Mouse (Mus musculus) lung, embryonic 15.5 days (tissue): ENCODE results near the gene Dnlz. TPM values are rescaled to one million over a fixed set of nuclear protein-coding genes. Genes with fewer than 3 reads are reported as not detected.

Experiments
- ATAC-seq: fragments of 200-750 bp; cut with Nextera tagmentation; 2 replicates; pipeline ENCODE4 v1.8.0; 2017; ENCODE audit warnings: moderate number of reproducible peaks, borderline replicate concordance; ENCODE audit not compliant: low FRiP score, low TSS enrichment; ENCODE audit errors: extremely low read depth
- H3K27ac ChIP-seq: fragments of 300-500 bp; sonication (generic); 2 replicates; pipeline ENCODE4 v1.5.1; 2015; ENCODE audit warnings: moderate library complexity, mild to moderate bottlenecking, inconsistent platforms
- H3K27me3 ChIP-seq: fragments of 300-500 bp; sonication (generic); 2 replicates; pipeline ENCODE4 v1.6.1; 2015; ENCODE audit warnings: inconsistent platforms
- H3K36me3 ChIP-seq: fragments of 300-500 bp; sonication (generic); 2 replicates; pipeline ENCODE4 v1.6.1; 2015; ENCODE audit warnings: inconsistent platforms
- H3K4me1 ChIP-seq: fragments of 300-500 bp; sonication (generic); 2 replicates; pipeline ENCODE4 v1.6.1; 2015; ENCODE audit warnings: inconsistent platforms
- H3K4me2 ChIP-seq: fragments of 300-500 bp; sonication (generic); 2 replicates; pipeline ENCODE4 v1.6.1; 2015; ENCODE audit warnings: inconsistent platforms, mild to moderate bottlenecking, moderate library complexity
- H3K4me3 ChIP-seq: fragments of 300-500 bp; sonication (generic); 2 replicates; pipeline ENCODE4 v1.5.1; 2015; ENCODE audit warnings: mild to moderate bottlenecking, inconsistent platforms
- H3K9ac ChIP-seq: fragments of 300-500 bp; sonication (generic); 2 replicates; pipeline ENCODE4 v1.6.1; 2015; ENCODE audit warnings: inconsistent platforms
- H3K9me3 ChIP-seq: fragments of 300-500 bp; sonication (generic); 2 replicates; pipeline ENCODE4 v1.6.1; 2016; ENCODE audit warnings: inconsistent platforms
- WGBS: fragments of 180-500 bp; shearing (Covaris S2); methylation state at CpG from one replicate; pipeline ENCODE4 v1.1.7; 2015; 5-methylcytosine and 5-hydroxymethylcytosine counted together
- polyA plus RNA-seq: library from polyadenylated mRNA; unstranded; fragments of >200 nt; fragmentation: Nextera tagmentation; extraction: Ambion mirVana; gene quantifications from 2 replicates; pipeline ENCODE4 v1.2.1, GENCODE M21; 2015

Dnlz gene
- polyA plus RNA-seq, 1 experiment from 2014 or later: 25.5 TPM

DNA sequence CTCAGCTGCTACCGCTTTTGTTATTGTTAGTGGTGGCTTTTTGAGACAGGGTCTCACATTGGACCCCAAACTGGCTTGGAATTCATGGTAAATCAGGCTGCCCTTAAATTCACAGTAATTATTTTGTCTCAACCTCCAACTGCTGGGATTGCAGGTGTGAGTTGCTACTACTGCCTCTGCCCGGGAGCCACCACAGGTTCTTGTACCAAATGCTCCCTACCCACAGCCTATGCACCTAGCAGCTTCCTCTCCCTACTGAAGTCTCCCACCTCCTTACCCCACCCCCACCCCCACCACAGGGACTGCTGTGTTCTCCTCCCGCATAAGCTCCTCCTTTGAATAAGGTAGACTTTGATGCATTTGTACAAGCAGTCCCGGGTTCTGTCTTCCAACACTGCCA, 4.3 kb upstream of the Dnlz start:
- Histone ChIP-seq H3K27me3 (no peaks in the 10 kb centered on the region), H3K9me3 (no peaks in the 10 kb centered on the region), H3K4me1 (peaks cover 20% of the 10 kb centered on the region), H3K27ac (no peak overlapping the region), H3K36me3 (no peaks in the 10 kb centered on the region), H3K4me3 (no peak overlapping the region), H3K4me2 (no peak overlapping the region), H3K9ac (no peak overlapping the region)
- ATAC-seq: no peak
- 67% methylated on average over 4 of the region's 4 CpGs for WGBS

DNA sequence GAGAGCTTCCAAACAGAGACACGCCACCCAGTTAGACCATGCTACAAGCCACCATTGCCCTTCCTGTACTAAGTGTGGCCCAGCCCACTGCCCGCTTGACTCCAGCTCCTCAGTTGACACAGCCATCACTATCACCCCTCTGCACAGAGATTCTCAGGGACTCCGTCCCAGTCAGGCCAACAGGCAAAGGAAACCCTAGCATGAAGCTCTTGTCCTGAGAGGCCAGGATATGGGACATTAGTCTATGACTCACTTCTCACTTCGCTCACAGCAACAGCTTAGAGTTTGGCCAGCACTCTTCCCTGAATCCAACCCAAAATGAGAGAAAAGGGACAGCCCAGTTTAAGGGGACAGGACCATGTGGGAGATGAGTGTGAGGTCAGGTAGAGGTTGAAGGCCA, 2.5 kb upstream of the Dnlz start:
- no peaks in the 10 kb centered on the region for H3K9me3 ChIP-seq
- no peak overlapping the region for H3K4me2 ChIP-seq
- no peaks in the 10 kb centered on the region for H3K27me3 ChIP-seq
- H3K4me1 ChIP-seq: peaks cover 28% of the 10 kb centered on the region
- H3K9ac ChIP-seq: no peak overlapping the region
- H3K36me3 ChIP-seq: peaks cover 7% of the 10 kb centered on the region; the same call in 1 of the 2 replicates
- 86% methylated on average over 4 of the region's 4 CpGs for WGBS
- no peak overlapping the region for H3K27ac ChIP-seq
- no peak for ATAC-seq
- H3K4me3 ChIP-seq: no peak overlapping the region

DNA sequence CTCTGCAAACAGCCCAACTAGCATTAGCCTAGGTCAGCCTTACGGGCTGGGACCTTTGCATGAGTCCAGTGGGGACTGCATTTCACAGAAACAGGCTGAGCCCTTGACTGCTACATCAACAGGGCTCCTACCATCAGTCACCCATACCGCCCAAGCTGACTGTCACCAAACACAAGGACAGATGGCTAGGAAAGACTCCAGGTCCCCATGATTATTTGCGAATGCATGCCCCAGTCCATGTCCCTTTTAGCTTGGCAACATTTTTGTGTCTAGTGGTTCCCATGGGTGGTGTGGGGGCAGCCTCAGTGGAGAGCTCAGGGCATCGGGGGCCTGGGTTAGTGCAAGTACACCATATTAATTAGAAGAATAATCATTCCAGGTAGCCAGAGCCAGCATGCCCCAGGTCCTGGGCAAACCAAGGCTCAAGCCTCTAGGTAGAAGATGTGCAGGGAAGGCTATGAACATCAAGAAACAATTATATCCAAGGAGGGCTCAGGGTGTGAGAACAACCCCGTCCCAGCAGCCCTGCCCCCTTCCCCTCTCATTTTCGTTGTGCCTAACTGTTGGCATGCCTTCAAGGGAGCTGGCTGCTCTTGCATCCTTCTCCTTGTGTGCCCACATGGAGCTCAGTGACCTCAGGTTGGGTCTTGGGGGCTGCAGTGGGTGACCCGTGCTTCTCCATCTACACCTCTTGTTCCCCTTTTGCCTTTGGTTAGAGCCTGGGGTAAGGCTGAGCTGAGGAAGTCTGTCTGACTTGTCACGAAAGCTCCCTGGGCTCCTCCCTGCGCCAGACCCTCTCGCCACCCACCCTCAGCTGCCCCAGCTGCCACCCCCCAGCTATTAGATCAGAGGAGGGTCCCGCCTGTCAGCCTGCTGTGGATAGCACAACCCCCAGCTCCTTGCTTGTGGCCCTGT, 1.4 kb upstream of the Dnlz start:
- Histone ChIP-seq H3K27ac (no peak overlapping the region), H3K4me3 (peak overlapping the region; percentile 75), H3K27me3 (no peaks in the 10 kb centered on the region), H3K9ac (peak overlapping the region; percentile 78; the same call in 1 of the 2 replicates), H3K36me3 (peaks cover 15% of the 10 kb centered on the region; the same call in 1 of the 2 replicates), H3K4me1 (peaks cover 38% of the 10 kb centered on the region), H3K9me3 (no peaks in the 10 kb centered on the region), H3K4me2 (peak overlapping the region; percentile 97)
- no peak for ATAC-seq
- 81% methylated on average over 11 of the region's 11 CpGs for WGBS

DNA sequence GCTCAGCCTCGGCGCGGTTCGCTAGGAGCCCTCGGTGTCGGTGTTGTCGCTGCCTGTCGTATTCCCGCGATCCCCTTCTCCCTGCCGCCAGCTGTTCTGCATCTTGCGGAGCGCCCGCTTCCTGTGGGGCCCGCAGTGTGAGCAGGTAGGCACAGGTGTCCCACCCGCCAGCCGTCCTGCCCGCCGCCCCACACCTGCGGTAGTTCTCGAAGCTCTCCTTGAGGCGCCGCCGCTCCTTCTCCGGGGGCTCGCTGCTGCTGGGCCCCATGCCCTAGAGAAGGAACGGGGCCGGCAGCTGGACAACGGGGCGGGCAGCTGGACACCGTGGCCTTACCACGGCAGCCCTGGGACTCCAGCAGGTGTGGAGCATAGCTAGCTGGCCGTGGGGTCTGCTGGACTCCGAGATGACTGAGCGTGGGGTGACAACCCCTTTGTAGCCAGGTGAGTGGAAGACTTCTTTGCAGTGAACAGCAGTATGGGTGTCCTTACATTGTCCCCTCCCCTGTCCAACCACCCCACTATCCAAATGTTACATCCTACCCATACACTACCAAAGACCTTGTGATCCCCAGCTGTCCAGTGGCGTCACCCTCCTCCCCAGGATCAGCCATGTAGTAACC, 491 bp upstream of the Dnlz start:
- peaks cover 20% of the 10 kb centered on the region; the same call in 1 of the 2 replicates for H3K36me3 ChIP-seq
- no peaks in the 10 kb centered on the region for H3K9me3 ChIP-seq
- no peaks in the 10 kb centered on the region for H3K27me3 ChIP-seq
- H3K27ac ChIP-seq: peak overlapping the region; percentile 67
- peak; percentile 21; the same call in 1 of the 2 replicates for ATAC-seq
- peaks cover 44% of the 10 kb centered on the region for H3K4me1 ChIP-seq
- peak overlapping the region; percentile 75 for H3K4me3 ChIP-seq
- peak overlapping the region; percentile 78 for H3K9ac ChIP-seq
- peak overlapping the region; percentile 97 for H3K4me2 ChIP-seq
- 2% methylated on average over 36 of the region's 36 CpGs for WGBS

DNA sequence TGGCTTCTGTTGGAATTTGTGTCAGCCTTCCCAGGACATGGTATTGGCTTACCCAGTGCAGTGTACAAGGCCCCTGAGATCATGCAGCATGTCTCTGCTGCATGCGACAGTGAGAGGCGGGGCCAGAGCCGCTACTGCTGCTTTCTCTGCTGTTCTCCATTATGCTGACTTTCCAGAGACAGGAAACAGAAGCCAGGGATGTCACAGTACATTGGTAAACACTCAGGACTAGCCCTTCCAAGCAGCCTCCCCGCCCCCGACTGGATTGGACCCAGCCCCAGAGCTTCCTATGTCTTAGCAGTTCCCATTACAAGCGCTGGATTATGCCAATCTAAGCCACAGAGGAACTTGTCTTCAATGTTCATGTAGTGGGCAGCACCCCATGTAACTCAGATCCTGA, 3.7 kb downstream of the Dnlz start:
- peak; percentile 24 for ATAC-seq
- Histone ChIP-seq H3K27me3 (no peaks in the 10 kb centered on the region), H3K4me1 (peaks cover 40% of the 10 kb centered on the region), H3K27ac (peak overlapping the region; percentile 56), H3K4me2 (no peak overlapping the region), H3K9me3 (no peaks in the 10 kb centered on the region), H3K36me3 (peaks cover 55% of the 10 kb centered on the region), H3K9ac (no peak overlapping the region), H3K4me3 (no peak overlapping the region)
- 32% methylated on average over 6 of the region's 6 CpGs for WGBS

DNA sequence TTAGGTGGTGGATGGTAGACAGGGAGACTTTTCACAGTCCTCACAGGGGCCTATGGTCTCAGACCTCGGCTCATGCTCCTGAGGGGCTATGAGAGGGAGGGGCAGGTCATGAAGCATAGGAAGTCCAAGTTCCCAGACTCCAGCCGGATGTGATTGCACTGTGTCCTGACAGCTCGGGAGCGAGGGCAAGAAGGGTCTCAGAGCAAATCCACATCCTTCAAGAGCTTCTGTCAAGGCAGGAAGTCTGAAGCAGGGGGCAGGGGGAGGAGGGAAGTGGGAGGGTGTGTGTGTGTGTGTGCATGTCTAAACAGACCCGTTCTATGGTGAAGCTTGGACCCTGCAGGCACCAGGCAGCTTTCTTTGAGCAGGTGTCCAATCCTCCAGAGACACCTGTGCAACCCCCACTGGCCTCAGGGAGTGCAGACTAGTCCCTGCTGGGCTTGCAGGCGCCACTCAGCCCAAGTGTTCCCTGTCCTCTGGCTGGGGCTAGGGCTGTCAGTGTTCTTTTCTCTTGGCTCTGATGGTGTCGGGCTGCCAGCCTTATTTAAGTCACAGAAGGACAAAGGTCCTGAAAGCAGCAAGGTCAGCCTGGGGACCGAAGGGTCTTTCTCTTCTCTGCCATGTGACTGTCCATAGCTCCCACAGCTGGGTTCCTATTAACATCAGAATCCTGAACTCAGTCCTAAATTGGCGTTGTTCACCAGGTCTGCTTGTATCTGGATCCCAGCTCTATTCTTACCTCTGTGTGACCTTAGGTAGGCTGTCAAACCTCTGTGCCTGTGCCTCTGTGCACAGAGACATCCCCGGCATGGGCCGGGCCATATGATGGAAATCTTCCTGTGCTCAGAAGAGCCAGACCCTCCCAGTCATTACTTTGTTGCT, 9.1 kb downstream of the Dnlz start:
- Histone ChIP-seq H3K9ac (no peak overlapping the region), H3K4me1 (peaks cover 34% of the 10 kb centered on the region)
- WGBS: 44% methylated on average over 11 of the region's 11 CpGs

DNA sequence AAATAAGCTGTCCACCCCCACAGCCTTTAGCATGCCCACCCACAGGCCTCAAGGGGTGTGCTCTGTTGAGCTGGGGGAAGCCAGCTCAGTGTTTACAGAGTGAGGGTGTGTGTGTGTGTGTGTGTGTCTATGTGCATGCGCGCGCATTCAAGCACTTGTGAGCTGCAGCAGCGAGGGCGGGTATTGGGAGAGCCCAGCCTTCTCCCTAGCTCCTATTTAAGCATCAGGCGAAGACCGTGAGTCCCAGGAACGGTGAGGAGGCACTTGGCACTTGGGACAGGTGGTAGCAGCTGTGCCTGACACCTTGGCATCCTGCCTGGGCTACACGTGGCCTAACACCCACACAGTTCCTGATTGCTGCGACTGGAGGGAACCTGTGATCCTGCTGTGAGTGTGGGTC, 9.9 kb downstream of the Dnlz start:
- H3K27ac ChIP-seq: peak overlapping the region; percentile 88
- no peaks in the 10 kb centered on the region for H3K27me3 ChIP-seq
- WGBS: 25% methylated on average over 10 of the region's 10 CpGs
- peaks cover 45% of the 10 kb centered on the region for H3K36me3 ChIP-seq
- ATAC-seq: peak; percentile 50
- H3K4me2 ChIP-seq: peak overlapping the region; percentile 12; the same call in 1 of the 2 replicates
- no peak overlapping the region for H3K9ac ChIP-seq
- H3K9me3 ChIP-seq: no peaks in the 10 kb centered on the region
- peaks cover 31% of the 10 kb centered on the region for H3K4me1 ChIP-seq
- no peak overlapping the region for H3K4me3 ChIP-seq

More for the DNA sequence above, 9.1 kb downstream of the Dnlz start:
- peak overlapping the region; percentile 12; the same call in 1 of the 2 replicates for H3K4me2 ChIP-seq
- H3K4me3 ChIP-seq: no peak overlapping the region
- H3K27me3 ChIP-seq: no peaks in the 10 kb centered on the region
- H3K27ac ChIP-seq: peak overlapping the region; percentile 88
- peaks cover 51% of the 10 kb centered on the region for H3K36me3 ChIP-seq
- no peaks in the 10 kb centered on the region for H3K9me3 ChIP-seq
- peak; percentile 37 for ATAC-seq

DNA sequence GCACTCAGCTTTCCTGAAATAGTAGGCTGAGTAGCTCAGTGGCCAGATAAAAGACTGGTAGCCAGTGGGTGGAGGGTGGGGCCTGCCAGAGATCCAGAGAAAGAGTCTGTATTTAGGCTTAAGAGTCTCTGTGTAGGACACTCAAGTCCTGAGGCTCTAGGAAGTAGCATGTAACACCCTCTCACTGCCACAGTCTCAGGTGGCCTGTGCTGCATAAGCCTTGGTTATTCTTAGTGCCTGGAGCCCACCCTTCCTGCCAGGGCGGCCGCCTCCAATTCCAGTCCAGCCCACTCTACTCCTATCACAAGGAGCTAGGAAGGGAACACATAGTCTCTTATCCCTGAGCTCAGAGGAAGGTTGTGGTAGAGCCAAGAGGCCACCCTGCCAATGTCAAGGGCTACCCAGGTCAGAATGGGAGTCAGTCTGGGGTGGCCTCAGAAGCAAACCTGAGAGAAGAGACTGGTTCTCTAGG, 10.4 kb downstream of the Dnlz start:
- Histone ChIP-seq H3K9ac (no peak overlapping the region), H3K4me3 (no peak overlapping the region), H3K4me1 (peaks cover 28% of the 10 kb centered on the region), H3K27me3 (no peaks in the 10 kb centered on the region), H3K9me3 (no peaks in the 10 kb centered on the region), H3K27ac (peak overlapping the region; percentile 88), H3K4me2 (peak overlapping the region; percentile 12; the same call in 1 of the 2 replicates), H3K36me3 (peaks cover 40% of the 10 kb centered on the region)
- peak; percentile 24; the same call in 1 of the 2 replicates for ATAC-seq
- WGBS: 76% methylated on average over 2 of the region's 2 CpGs

DNA sequence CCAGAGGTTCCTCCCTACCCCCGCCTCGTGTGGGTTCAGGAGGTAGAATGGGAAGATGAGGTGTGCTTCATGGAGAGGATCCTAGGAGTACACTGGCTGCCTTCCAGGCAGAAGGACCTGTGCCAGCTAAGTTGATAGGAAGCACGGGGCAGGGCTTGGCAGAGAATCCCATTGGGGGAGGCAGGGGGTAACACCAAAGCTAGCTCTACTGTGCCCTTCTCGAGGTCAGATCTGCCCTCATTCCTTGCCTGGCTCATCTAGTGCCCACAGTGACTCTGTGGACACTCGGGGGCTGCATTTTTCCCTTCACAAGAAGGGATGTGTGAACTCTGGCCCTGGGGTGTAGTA, 12.7 kb downstream of the Dnlz start:
- WGBS: 66% methylated on average over 5 of the region's 5 CpGs
- Histone ChIP-seq H3K4me2 (no peak overlapping the region), H3K36me3 (peaks cover 20% of the 10 kb centered on the region), H3K4me1 (peaks cover 28% of the 10 kb centered on the region), H3K9me3 (no peaks in the 10 kb centered on the region), H3K9ac (no peak overlapping the region), H3K27me3 (no peaks in the 10 kb centered on the region), H3K27ac (no peak overlapping the region), H3K4me3 (no peak overlapping the region)
- no peak for ATAC-seq

DNA sequence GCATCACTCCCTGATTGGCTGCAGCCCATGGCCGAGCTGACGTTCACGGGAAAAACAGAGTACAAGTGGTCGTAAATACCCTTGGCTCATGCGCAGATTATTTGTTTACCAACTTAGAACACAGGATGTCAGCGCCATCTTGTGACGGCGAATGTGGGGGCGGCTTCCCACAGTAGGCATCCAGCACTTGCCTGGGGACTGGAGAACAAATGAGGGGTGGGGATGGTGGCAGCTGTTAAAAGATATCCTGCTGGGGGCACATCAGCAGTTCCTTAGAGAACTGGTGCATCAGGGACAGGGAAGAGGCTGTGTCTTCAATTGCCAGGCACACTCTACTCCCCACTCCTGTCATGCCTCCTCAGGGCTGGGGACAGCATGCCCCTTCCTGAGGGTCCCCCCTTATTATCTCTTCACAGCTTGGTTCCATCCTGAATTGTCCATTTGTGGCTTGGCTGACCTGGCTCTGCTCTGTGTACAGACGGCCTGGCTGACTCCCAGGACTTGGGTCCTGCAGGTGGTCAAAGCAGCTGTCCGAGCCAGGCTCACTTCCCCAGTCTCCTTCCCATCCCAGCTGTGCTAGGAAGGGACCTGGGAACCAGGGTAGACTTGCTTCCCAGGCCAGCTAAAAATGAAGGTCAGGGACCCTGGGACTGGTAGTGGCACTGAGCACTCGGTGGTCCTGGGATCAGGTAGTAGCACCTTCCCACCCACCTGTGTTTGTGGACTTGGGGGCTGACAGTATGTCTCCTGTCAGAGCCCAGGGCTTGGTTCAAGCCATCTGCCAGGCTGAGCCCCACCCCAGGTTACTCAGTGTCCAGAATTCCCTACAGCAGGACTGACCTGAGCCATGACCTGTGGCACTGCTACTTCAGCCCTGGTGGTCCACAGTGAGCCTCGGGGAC, 13.4 kb downstream of the Dnlz start:
- ATAC-seq: no peak
- no peak overlapping the region for H3K27ac ChIP-seq
- 81% methylated on average over 9 of the region's 13 CpGs for WGBS

More for the DNA sequence above, 13.4 kb downstream of the Dnlz start:
- no peak overlapping the region for H3K4me3 ChIP-seq
- H3K36me3 ChIP-seq: peaks cover 16% of the 10 kb centered on the region
- H3K4me2 ChIP-seq: no peak overlapping the region
- no peaks in the 10 kb centered on the region for H3K27me3 ChIP-seq
- no peaks in the 10 kb centered on the region for H3K9me3 ChIP-seq
- H3K9ac ChIP-seq: no peak overlapping the region
- peaks cover 28% of the 10 kb centered on the region for H3K4me1 ChIP-seq
